Mouse (Mus musculus) forebrain, embryonic 16.5 days (tissue): ENCODE measurements at regions not wholly inside any gene's neighbourhood (a gene's known extent, or its start where the extent isn't known, plus 50 kb on each side); places are given as distances from the start of the nearest gene placed in this dataset.

ENCODE experiments used
- ATAC-seq: fragments of 200-750 bp; cut with Nextera tagmentation; 2 replicates; pipeline ENCODE4 v1.8.0; 2017; ENCODE audit warnings: mild to moderate bottlenecking, moderate library complexity
- H3K27ac ChIP-seq: fragments of 300-500 bp; sonication (generic); 2 replicates; pipeline ENCODE4 v1.5.1; 2014; ENCODE audit warnings: low read length, control low read depth
- H3K27me3 ChIP-seq: fragments of 300-500 bp; sonication (generic); replicated peaks from 2 replicates; pipeline ENCODE4 v1.6.1; 2014; ENCODE audit warnings: low read length; ENCODE audit not compliant: control insufficient read depth, insufficient read depth
- H3K36me3 ChIP-seq: fragments of 300-500 bp; sonication (generic); 2 replicates; pipeline ENCODE4 v1.6.1; 2014; ENCODE audit not compliant: control insufficient read depth, insufficient read depth
- H3K4me1 ChIP-seq: fragments of 300-500 bp; sonication (generic); replicated peaks from 2 replicates; pipeline ENCODE4 v1.6.1; 2014; ENCODE audit warnings: low read length; ENCODE audit not compliant: control insufficient read depth, insufficient read depth
- H3K4me2 ChIP-seq: fragments of 300-500 bp; sonication (generic); 2 replicates; pipeline ENCODE4 v1.6.1; 2014; ENCODE audit warnings: mild to moderate bottlenecking, low read length, control low read depth
- H3K4me3 ChIP-seq: fragments of 300-500 bp; sonication (generic); replicated peaks from 2 replicates; pipeline ENCODE4 v1.5.1; 2014; ENCODE audit warnings: mild to moderate bottlenecking, low read length, control low read depth
- H3K9ac ChIP-seq: fragments of 300-500 bp; sonication (generic); replicated peaks from 2 replicates; pipeline ENCODE4 v1.6.1; 2014; ENCODE audit warnings: low read depth, low read length, control low read depth
- H3K9me3 ChIP-seq: fragments of 300-500 bp; sonication (generic); 2 replicates; pipeline ENCODE4 v1.6.1; 2016; ENCODE audit warnings: low read length; ENCODE audit not compliant: control insufficient read depth
- WGBS: fragments of 180-500 bp; shearing (Covaris S2); extraction: QIAGEN DNeasy Blood & Tissue Kit; methylation state at CpG from one replicate; pipeline ENCODE4 v1.1.7; 2014; 5-methylcytosine and 5-hydroxymethylcytosine counted together

- ATAC-seq, result no peak
- no peak overlapping the region for H3K9ac ChIP-seq
- 94% methylated on average over 4 of the region's 4 CpGs for WGBS
- no peaks in the 10 kb centered on the region for H3K27me3 ChIP-seq
- H3K9me3 ChIP-seq, result no peaks in the 10 kb centered on the region
- H3K4me3 ChIP-seq, result no peak overlapping the region
- no peaks in the 10 kb centered on the region for H3K36me3 ChIP-seq
- H3K4me1 ChIP-seq, result no peaks in the 10 kb centered on the region
- H3K27ac ChIP-seq, result no peak overlapping the region
- H3K4me2 ChIP-seq, result no peak overlapping the region
Measured at GRCm38 (mm10) chr5:101211974-101212373, 366.5 kb downstream of the Gpat3 start.

- 90% methylated on average over 5 of the region's 5 CpGs for WGBS
- H3K27me3 ChIP-seq, result no peaks in the 10 kb centered on the region
- no peak overlapping the region for H3K4me3 ChIP-seq
- no peak overlapping the region for H3K27ac ChIP-seq
- no peak for ATAC-seq
- no peak overlapping the region for H3K4me2 ChIP-seq
- H3K9ac ChIP-seq, result no peak overlapping the region
- H3K4me1 ChIP-seq, result no peaks in the 10 kb centered on the region
- H3K9me3 ChIP-seq, result 0 out of 2 replicates have a peak, but pooled peaks cover 3% of the 10 kb centered on the region
- H3K36me3 ChIP-seq, result no peaks in the 10 kb centered on the region
Measured at GRCm38 (mm10) chr5:101208150-101208549, 362.6 kb downstream of the Gpat3 start.

GRCm38 (mm10) chr5:101195501-101195900 lies 350.0 kb downstream of the Gpat3 start:
- no peak overlapping the region for H3K4me3 ChIP-seq
- no peaks in the 10 kb centered on the region for H3K36me3 ChIP-seq
- H3K27me3 ChIP-seq, result no peaks in the 10 kb centered on the region; the same call in 1 of the 2 replicates
- 78% methylated on average over 4 of the region's 4 CpGs for WGBS
- ATAC-seq, result no peak
- H3K4me2 ChIP-seq, result no peak overlapping the region
- H3K4me1 ChIP-seq, result no peaks in the 10 kb centered on the region
- no peak overlapping the region for H3K9ac ChIP-seq
- H3K9me3 ChIP-seq, result no peaks in the 10 kb centered on the region
- no peak overlapping the region for H3K27ac ChIP-seq

DNA sequence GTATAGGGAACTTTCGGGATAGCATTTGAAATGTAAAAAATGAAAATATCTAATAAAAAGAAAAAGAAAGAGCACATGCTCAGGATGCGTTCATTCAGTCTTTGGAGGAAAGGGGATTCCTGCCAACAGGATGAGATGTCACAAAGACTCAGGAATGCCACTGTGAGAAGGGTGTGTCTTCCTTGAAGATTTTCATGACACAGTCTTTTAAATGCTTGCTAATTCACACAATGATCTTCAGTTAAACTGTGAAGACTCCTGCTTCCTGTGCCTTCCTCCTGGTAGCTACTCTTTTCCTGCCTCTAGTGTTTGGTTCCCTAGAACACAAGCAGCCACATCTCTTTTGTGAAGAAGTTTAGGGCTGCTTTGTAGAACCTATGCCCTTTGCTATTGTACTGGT lies 345.5 kb downstream of the Gpat3 start:
- no peak overlapping the region for H3K4me2 ChIP-seq
- no peak for ATAC-seq
- WGBS, result 85% methylated on average over 2 of the region's 2 CpGs
- no peak overlapping the region for H3K9ac ChIP-seq
- no peak overlapping the region for H3K27ac ChIP-seq
- no peaks in the 10 kb centered on the region for H3K4me1 ChIP-seq
- H3K9me3 ChIP-seq, result no peaks in the 10 kb centered on the region
- H3K36me3 ChIP-seq, result no peaks in the 10 kb centered on the region
- H3K4me3 ChIP-seq, result no peak overlapping the region
- no peaks in the 10 kb centered on the region for H3K27me3 ChIP-seq

DNA sequence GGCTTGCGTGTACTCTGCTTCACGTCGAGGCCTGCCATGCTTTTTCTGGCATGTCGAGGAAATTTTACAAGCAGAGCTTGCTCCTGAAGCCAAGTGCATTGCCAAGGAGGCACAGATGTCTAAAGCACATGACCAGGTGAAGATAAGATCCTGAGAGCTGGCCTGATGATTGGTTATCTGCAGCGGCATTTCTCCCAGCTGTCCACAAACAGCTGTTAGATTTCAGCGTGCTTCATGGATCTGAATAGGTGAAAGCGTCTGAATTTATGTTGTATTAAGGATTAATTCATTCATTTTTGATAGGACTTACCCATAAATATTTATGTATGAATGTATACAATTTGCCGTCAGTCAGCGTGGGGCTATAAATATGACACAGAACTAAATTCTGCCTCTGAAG lies 327.7 kb downstream of the Gpat3 start:
- no peak for ATAC-seq
- Histone ChIP-seq H3K36me3 (no peaks in the 10 kb centered on the region), H3K9ac (no peak overlapping the region), H3K27me3 (no peaks in the 10 kb centered on the region), H3K27ac (no peak overlapping the region), H3K4me1 (no peaks in the 10 kb centered on the region), H3K4me2 (no peak overlapping the region), H3K4me3 (no peak overlapping the region), H3K9me3 (no peaks in the 10 kb centered on the region)
- WGBS, result 79% methylated on average over 9 of the region's 9 CpGs

DNA sequence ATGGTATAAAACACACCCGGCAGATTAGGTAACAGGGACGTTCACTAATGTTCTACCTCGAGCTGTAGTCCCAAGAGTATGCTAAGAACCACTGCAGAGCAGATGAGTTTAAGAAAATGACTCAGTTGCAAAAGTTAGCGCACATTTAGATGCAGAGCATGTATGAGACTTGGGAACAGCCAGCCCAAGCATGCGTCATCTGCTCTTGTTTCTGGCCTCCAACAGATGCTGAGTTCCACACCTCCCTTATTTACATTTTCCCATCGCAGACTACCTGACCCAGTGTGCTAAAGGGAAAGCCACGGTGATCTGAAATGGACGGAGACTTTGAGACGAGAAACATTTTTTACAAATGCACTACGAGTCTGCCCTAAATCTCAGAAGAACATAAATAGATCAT lies 327.3 kb downstream of the Gpat3 start:
- 82% methylated on average over 10 of the region's 10 CpGs for WGBS
- no peak for ATAC-seq

DNA sequence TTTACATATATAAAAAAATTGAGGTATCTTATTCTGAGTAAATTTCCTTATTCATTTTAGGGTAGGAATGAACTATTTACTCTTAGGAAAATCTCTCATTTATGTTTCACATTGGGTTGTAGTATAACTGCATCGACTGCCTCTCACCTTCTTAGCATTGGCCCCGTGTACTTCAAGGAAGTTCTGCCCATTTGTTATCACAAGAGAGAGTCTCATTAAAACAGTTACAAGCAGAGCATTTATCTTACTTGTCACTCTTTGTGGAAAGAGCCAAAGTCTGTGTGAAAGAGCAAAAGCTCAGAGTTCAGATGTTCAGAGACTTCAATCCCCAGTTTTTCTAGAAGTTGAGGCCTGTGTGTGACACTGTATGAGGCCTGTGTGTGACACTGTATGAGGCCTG lies 323.6 kb downstream of the Gpat3 start:
- Histone ChIP-seq H3K27me3 (no peaks in the 10 kb centered on the region), H3K9ac (no peak overlapping the region), H3K4me2 (no peak overlapping the region), H3K36me3 (no peaks in the 10 kb centered on the region), H3K27ac (no peak overlapping the region), H3K4me1 (no peaks in the 10 kb centered on the region), H3K4me3 (no peak overlapping the region), H3K9me3 (no peaks in the 10 kb centered on the region)
- WGBS, result 83% methylated on average over 2 of the region's 2 CpGs
- no peak for ATAC-seq

More for the DNA sequence above, 327.3 kb downstream of the Gpat3 start:
- no peak overlapping the region for H3K27ac ChIP-seq
- H3K4me2 ChIP-seq, result no peak overlapping the region
- H3K9ac ChIP-seq, result no peak overlapping the region
- H3K36me3 ChIP-seq, result no peaks in the 10 kb centered on the region
- H3K27me3 ChIP-seq, result no peaks in the 10 kb centered on the region
- no peaks in the 10 kb centered on the region for H3K9me3 ChIP-seq
- no peaks in the 10 kb centered on the region for H3K4me1 ChIP-seq
- H3K4me3 ChIP-seq, result no peak overlapping the region

GRCm38 (mm10) chr5:101163624-101164213 lies 318.2 kb downstream of the Gpat3 start:
- 44% methylated on average over 8 of the region's 8 CpGs for WGBS
- Histone ChIP-seq H3K4me3 (no peak overlapping the region), H3K27me3 (no peaks in the 10 kb centered on the region), H3K36me3 (no peaks in the 10 kb centered on the region), H3K9ac (no peak overlapping the region), H3K27ac (no peak overlapping the region), H3K4me2 (no peak overlapping the region), H3K4me1 (no peaks in the 10 kb centered on the region), H3K9me3 (no peaks in the 10 kb centered on the region)
- ATAC-seq, result no peak

DNA sequence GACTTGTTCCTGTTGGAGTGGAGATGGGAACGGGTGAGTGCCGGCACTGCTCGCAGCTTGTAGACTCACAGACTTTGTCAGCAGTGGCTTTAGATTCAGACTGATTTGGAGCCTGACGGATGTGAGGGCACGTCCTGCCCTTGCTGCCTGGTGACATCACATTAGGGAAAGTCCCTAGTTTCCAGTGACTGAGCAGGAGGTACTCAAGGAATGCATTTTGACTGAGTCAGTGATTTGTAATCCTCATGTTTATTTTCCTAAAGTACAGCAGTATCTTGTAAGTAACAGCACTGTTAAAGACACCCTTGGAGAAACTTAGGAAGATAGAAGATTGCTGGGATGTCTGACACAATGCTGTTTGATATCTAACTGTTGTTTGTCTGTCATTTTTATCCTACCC lies 317.6 kb downstream of the Gpat3 start:
- ATAC-seq, result no peak
- Histone ChIP-seq H3K4me1 (no peaks in the 10 kb centered on the region), H3K4me3 (no peak overlapping the region), H3K27ac (no peak overlapping the region), H3K4me2 (no peak overlapping the region), H3K36me3 (no peaks in the 10 kb centered on the region), H3K9ac (no peak overlapping the region), H3K9me3 (no peaks in the 10 kb centered on the region), H3K27me3 (no peaks in the 10 kb centered on the region)
- 51% methylated on average over 5 of the region's 5 CpGs for WGBS

- no peak overlapping the region for H3K4me2 ChIP-seq
- H3K9me3 ChIP-seq, result no peaks in the 10 kb centered on the region
- H3K9ac ChIP-seq, result no peak overlapping the region
- H3K27me3 ChIP-seq, result no peaks in the 10 kb centered on the region
- 53% methylated on average over 1 of the region's 1 CpGs for WGBS
- no peaks in the 10 kb centered on the region for H3K4me1 ChIP-seq
- ATAC-seq, result no peak
- H3K4me3 ChIP-seq, result no peak overlapping the region
- no peak overlapping the region for H3K27ac ChIP-seq
- no peaks in the 10 kb centered on the region for H3K36me3 ChIP-seq
Measured at GRCm38 (mm10) chr5:101157416-101157815, 311.9 kb downstream of the Gpat3 start.
